Mouse (Mus musculus): ENCODE data around the gene Tpp2. TPM values are rescaled to one million over a fixed set of nuclear protein-coding genes. Genes with fewer than 3 reads are reported as not detected.

Gene Tpp2
- total and polyA plus RNA-seq, 3 experiments = 41.1 to 47.4 TPM; not detected in 1

GRCm38 (mm10) chr1:43915428-43915827 lies 18.0 kb upstream of the Tpp2 start:
- Histone ChIP-seq H3K27me3 (ENCODE audit: control insufficient read depth in 1 of 2, insufficient read depth in 2 of 2, low read length in 2 of 2) (no peaks in the 10 kb centered on the region), H3K36me3 (ENCODE audit: control insufficient read depth in 1 of 2, insufficient read depth in 2 of 2, low read length in 2 of 2) (peaks cover 0 to 14% of the 10 kb centered on the region in 2 experiments; a peak in 2 of 4 replicates), H3K79me2 (ENCODE audit: control insufficient read depth, insufficient read depth, low read length, poor library complexity) (no peaks in the 10 kb centered on the region), H3K27ac (ENCODE audit: control insufficient read depth, low read depth, low read length) (no peak overlapping the region), H3K4me3 (ENCODE audit: control insufficient read depth in 1 of 2, insufficient read depth in 1 of 2, low read depth in 2 of 2, low read length in 2 of 2) (no peak overlapping the region), H3K4me1 (ENCODE audit: control insufficient read depth in 1 of 2, insufficient read depth in 2 of 2, low read length in 2 of 2) (peaks cover 4 to 17% of the 10 kb centered on the region in 2 experiments), H3K9ac (ENCODE audit: control insufficient read depth, low read depth, low read length, poor library complexity, severe bottlenecking) (no peak overlapping the region), H3K9me3 (replicated peaks; ENCODE audit: insufficient read depth, low read length) (no peaks in the 10 kb centered on the region)
- no peak for TF ChIP-seq BHLHE40 (IDR thresholded peaks at IDR 0.05; ENCODE audit: borderline replicate concordance, low read depth, low read length)
- no peak for TF ChIP-seq CHD1 (IDR thresholded peaks at IDR 0.05; ENCODE audit: low read depth, low read length)
- no peak for TF ChIP-seq E2F4 (IDR thresholded peaks at IDR 0.05; ENCODE audit: borderline replicate concordance, low read depth, low read length)
- TF ChIP-seq CHD2 (IDR thresholded peaks at IDR 0.05; ENCODE audit: low read length) = no peak
- no peak for TF ChIP-seq USF1 (IDR thresholded peaks at IDR 0.05; ENCODE audit: low read depth, low read length)
- no peak for TF ChIP-seq MEF2A (IDR thresholded peaks at IDR 0.05; ENCODE audit: extremely low read depth, insufficient replicate concordance, low read depth, low read length, poor library complexity, severe bottlenecking)
- no peak for TF ChIP-seq JUND (IDR thresholded peaks at IDR 0.05; ENCODE audit: low read depth, low read length)
- TF ChIP-seq USF2 (IDR thresholded peaks at IDR 0.05; ENCODE audit: borderline replicate concordance in 1 of 2, insufficient read depth in 1 of 2, low read depth in 1 of 2, low read length in 2 of 2) = no peak
- TF ChIP-seq POLR2AphosphoS2 (IDR thresholded peaks at IDR 0.05; ENCODE audit: low read length) = no peak
- TF ChIP-seq GABPA (IDR thresholded peaks at IDR 0.05; ENCODE audit: low read depth, low read length) = no peak
- TF ChIP-seq TCF12 (IDR thresholded peaks at IDR 0.05; ENCODE audit: low read depth, low read length) = no peak
- no peak for TF ChIP-seq GATA1 (IDR thresholded peaks at IDR 0.05; ENCODE audit: low read depth, low read length)
- no peak for TF ChIP-seq CTCF (IDR thresholded peaks at IDR 0.05 in 2 of 3, conservative IDR thresholded peaks at IDR 0.05 in 1 of 3; ENCODE audit: control insufficient read depth in 1 of 3, insufficient read depth in 1 of 3, low read depth in 2 of 3, low read length in 3 of 3, poor library complexity in 1 of 3, severe bottlenecking in 1 of 3)
- no peak for TF ChIP-seq MYC (IDR thresholded peaks at IDR 0.05; ENCODE audit: low read depth, low read length)
- TF ChIP-seq MXI1 (IDR thresholded peaks at IDR 0.05; ENCODE audit: low read depth, low read length) = no peak
- no peak for TF ChIP-seq ZKSCAN1 (IDR thresholded peaks at IDR 0.05; ENCODE audit: low read depth, low read length)
- TF ChIP-seq MYB (IDR thresholded peaks at IDR 0.05; ENCODE audit: low read depth, low read length) = no peak
- no peak for DNase-seq (ENCODE audit: low read depth, low spot score)

DNA sequence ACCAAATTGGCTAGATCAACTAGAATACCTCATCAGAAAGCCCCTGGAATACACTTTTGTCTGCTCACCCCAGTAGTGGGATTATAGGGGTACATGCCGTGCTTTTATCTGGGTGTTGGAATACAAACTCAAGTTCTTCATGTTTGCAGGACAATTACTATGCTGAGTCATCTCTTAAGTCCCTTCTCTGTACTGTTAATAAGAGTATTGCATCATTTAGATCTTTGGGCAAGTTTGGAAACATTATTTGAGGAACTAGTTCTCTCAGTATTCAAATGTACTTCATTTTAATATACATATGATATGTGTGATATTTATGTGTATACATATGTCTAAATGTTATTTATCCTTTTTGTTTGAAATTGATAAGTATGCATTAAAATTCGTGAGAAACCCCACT lies 16.6 kb upstream of the Tpp2 start:
- Histone ChIP-seq H3K36me3 (ENCODE audit: control insufficient read depth in 1 of 2, insufficient read depth in 2 of 2, low read length in 2 of 2) (peaks cover 0 to 14% of the 10 kb centered on the region in 2 experiments; a peak in 2 of 4 replicates), H3K4me1 (ENCODE audit: control insufficient read depth in 1 of 2, insufficient read depth in 2 of 2, low read length in 2 of 2) (peaks cover 4 to 17% of the 10 kb centered on the region in 2 experiments), H3K9ac (ENCODE audit: control insufficient read depth, low read depth, low read length, poor library complexity, severe bottlenecking) (no peak overlapping the region), H3K27ac (ENCODE audit: control insufficient read depth, low read depth, low read length) (peak overlapping the region; percentile 76), H3K27me3 (ENCODE audit: control insufficient read depth in 1 of 2, insufficient read depth in 2 of 2, low read length in 2 of 2) (no peaks in the 10 kb centered on the region), H3K9me3 (replicated peaks; ENCODE audit: insufficient read depth, low read length) (no peaks in the 10 kb centered on the region), H3K4me3 (ENCODE audit: control insufficient read depth in 1 of 2, insufficient read depth in 1 of 2, low read depth in 2 of 2, low read length in 2 of 2) (no peak overlapping the region), H3K79me2 (ENCODE audit: control insufficient read depth, insufficient read depth, low read length, poor library complexity) (no peaks in the 10 kb centered on the region)
- DNase-seq (ENCODE audit: low read depth, low spot score) = peak; percentile 73
- TF ChIP-seq NRF1 (IDR thresholded peaks at IDR 0.05; ENCODE audit: insufficient read depth, low read depth, low read length, poor library complexity, severe bottlenecking) = no peak
- peak; percentile 37 to 52; a peak in 1 of 4 replicates for TF ChIP-seq EP300 (IDR thresholded peaks at IDR 0.05; ENCODE audit: low read depth in 1 of 2, low read length in 2 of 2)
- TF ChIP-seq SMC3 (IDR thresholded peaks at IDR 0.05; ENCODE audit: low read depth, low read length) = no peak
- TF ChIP-seq ETS1 (IDR thresholded peaks at IDR 0.05; ENCODE audit: low read depth, low read length) = peak; percentile 65
- peak; percentile 43; the same call in 1 of the 2 replicates for TF ChIP-seq KAT2A (conservative IDR thresholded peaks at IDR 0.05; ENCODE audit: low read depth, low read length)
- TF ChIP-seq BHLHE40 (IDR thresholded peaks at IDR 0.05; ENCODE audit: borderline replicate concordance, low read depth, low read length) = no peak
- no peak for TF ChIP-seq MAFK (IDR thresholded peaks at IDR 0.05; ENCODE audit: borderline replicate concordance, low read depth, low read length)
- 0 out of 2 replicates have a peak, but pooled peaks have one; percentile 38 for TF ChIP-seq GABPA (IDR thresholded peaks at IDR 0.05; ENCODE audit: low read depth, low read length)
- no peak for TF ChIP-seq ZC3H11A (IDR thresholded peaks at IDR 0.05; ENCODE audit: low read depth, low read length)
- TF ChIP-seq HCFC1 (IDR thresholded peaks at IDR 0.05; ENCODE audit: low read depth, low read length) = 0 out of 2 replicates have a peak, but pooled peaks have one; percentile 14

Data from MEL (cell line).